Mouse (Mus musculus): ENCODE data around the gene Sorcs2. TPM values are rescaled to one million over a fixed set of nuclear protein-coding genes. Genes with fewer than 3 reads are reported as not detected.

Sorcs2 gene
- 10 to 100 TPM; 48.2 to 49.2 TPM for total RNA-seq (2021)
- long read RNA-seq, experiment 1, full-length matches to known transcripts, result 8 of 31 reads
- long read RNA-seq, experiment 1, partial matches to known transcripts, result 4 of 31 reads
- long read RNA-seq, experiment 1, other reads (novel, unspliced or antisense), result 19 of 31 reads
- long read RNA-seq, experiment 2, full-length matches to known transcripts, result 10 of 32 reads
- long read RNA-seq, experiment 2, partial matches to known transcripts, result 8 of 32 reads
- long read RNA-seq, experiment 2, other reads (novel, unspliced or antisense), result 14 of 32 reads

DNA sequence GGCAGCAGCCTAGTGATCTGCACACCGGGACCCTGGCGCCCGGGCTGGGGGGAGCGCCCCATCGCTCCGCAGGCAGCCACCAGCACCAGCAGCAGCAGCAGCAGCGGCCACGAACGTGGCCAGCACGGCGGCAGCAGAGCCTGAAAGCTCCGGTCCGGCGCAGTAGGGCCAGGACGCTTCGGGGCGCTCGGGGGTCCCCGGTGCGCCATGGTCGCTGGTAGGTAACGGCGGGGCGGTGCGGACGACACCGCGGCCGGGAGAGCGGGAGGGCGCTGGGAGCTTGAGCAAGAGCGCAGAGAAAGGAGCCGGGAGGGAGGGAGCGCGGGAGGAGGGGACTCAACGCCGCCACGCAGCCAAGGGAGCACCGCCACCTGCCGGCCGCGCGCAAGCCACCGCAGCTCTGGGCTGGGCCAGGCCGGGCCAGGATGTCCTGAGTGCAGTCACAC lies at the start of gene Sorcs2:
Gene Sorcs2, minus strand, starts transcription at position 303 of the 446 bp plus-strand sequence.
- intact Hi-C loops (cut with DNase I), result loop anchor here (1.0 to 5.0 kb wide), 6 partner anchors 107 to 413 kb away; no protein-coding TSS in a partner anchor
- peak; percentile 79 to 88 for DNase-seq (ENCODE audit: low spot score in 2 of 2)

GRCm38 (mm10) chr5:36446166-36446890 lies 48.4 kb upstream of the Sorcs2 start:
- DNase-seq (ENCODE audit: low spot score in 2 of 2), result no peak
- intact Hi-C loops (cut with DNase I), result no loop called here

DNA sequence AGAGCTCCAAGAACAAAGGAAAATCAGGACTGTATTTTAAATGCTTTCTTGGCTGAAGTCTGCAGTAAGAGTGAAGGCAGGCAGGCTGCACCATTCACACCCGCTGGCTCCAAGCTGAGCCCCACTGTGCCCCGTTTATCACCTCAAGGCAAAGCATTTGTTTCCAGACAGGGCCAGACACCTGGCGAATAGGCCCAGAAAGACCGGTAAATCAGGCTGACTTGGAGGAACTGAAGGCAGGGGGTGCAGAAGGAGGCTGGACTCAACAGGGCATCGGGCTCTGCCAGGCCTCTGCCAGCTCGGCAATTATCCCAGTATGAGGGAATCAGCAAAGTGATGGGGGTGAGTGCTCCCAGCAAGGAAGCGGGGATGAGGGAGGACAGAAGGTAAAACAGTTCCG lies 47.1 kb upstream of the Sorcs2 start:
- no peak for DNase-seq (ENCODE audit: low spot score in 2 of 2)
- intact Hi-C loops (cut with DNase I), result no loop called here

GRCm38 (mm10) chr5:36444611-36445010 lies 46.7 kb upstream of the Sorcs2 start:
- DNase-seq (ENCODE audit: low spot score in 2 of 2), result no peak
- intact Hi-C loops (cut with DNase I), result no loop called here

DNA sequence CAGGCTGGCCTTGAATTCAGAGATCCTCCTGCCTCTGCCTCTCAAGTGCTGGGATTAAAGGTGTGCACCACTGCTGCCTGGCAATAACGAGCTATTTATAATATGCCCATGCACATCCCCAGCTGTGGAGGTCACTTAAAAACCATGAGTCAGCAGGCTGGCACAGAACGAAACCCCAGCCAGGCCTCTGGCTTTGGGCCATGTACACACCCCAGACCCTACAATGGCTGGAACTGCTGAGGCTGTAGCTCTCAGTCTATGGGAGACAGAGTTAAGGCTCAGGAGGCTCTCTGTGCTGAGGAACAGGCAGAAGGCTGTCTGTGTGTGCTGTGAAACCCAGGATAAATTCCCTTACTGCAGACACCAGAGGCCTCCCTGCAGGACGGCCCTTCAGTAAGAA lies 42.8 kb upstream of the Sorcs2 start:
- DNase-seq (ENCODE audit: low spot score in 2 of 2), result no peak
- intact Hi-C loops (cut with DNase I), result no loop called here

- no peak for DNase-seq (ENCODE audit: low spot score in 2 of 2)
- intact Hi-C loops (cut with DNase I), result no loop called here
Measured at GRCm38 (mm10) chr5:36436858-36437257, 38.9 kb upstream of the Sorcs2 start.

DNA sequence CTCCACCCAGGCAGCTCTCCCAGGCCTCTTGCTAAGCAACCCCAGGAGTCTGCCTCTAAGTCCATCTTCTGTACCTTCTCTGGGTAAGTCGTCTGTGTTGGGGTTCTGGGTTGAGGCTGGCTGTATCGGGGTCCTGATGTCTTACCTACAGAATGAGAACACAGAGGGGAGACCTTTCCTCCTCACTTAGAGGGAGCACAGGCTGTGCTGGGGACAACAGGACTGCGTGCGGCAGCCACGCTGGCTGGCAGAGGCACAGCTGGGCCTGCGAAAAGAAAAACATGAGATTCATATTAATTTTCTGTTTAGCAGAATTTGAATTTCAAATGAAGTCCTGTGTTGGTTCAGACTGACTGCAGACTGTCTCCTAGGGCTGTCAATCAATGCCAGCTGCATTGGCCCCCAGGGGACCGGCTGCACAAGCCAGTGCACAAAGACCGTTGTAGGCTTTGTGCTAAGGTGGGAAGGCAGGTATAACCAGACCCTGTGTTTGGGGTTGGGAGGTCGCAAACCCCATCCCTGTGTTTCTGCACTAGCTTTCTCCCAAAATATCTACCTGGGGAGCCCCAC lies 36.5 kb upstream of the Sorcs2 start:
- intact Hi-C loops (cut with DNase I), result no loop called here
- no peak for DNase-seq (ENCODE audit: low spot score in 2 of 2)

DNA sequence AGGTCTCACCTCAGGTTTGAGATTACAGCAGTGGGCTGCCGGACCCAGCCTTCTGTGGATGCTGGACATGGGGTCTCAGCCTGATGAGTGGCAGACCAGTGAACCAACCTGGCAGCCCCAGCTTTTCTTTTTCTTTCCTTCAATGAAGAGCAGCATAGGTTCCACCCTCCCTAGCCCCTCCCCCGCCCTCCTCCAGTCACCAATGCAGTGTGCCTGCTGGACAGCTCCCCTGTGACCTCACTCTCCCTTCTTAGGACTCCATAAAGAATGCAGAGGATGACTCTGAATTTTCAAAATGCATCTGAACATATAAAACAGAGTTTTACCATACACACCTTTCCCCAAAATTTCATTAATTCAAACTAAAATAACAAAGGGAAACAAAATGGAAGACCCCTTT lies 33.8 kb upstream of the Sorcs2 start:
- no peak for DNase-seq (ENCODE audit: low spot score in 2 of 2)
- intact Hi-C loops (cut with DNase I), result no loop called here

GRCm38 (mm10) chr5:36429551-36429950 lies 31.6 kb upstream of the Sorcs2 start:
- no peak for DNase-seq (ENCODE audit: low spot score in 2 of 2)
- intact Hi-C loops (cut with DNase I), result no loop called here

DNA sequence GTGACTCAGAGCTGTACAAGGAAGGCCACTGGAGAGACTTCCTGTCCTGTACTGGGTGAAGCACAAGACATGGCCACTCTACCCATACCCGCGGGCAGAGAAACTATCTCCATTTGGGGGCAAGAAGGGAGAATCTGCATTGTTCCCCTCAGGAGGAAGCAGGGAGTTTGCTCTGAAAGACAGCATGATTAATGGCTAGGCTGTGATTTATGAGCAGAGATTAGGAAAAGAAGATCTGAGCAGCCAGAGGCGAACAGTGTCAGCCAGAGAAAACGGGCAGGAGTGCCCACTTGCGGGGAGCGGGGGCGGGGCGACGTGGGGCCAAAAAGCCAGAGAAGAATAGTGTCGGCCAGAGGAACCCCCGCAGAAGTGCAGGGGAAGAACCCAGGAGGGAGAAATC lies 29.9 kb upstream of the Sorcs2 start:
- DNase-seq (ENCODE audit: low spot score in 2 of 2), result no peak
- intact Hi-C loops (cut with DNase I), result no loop called here

DNA sequence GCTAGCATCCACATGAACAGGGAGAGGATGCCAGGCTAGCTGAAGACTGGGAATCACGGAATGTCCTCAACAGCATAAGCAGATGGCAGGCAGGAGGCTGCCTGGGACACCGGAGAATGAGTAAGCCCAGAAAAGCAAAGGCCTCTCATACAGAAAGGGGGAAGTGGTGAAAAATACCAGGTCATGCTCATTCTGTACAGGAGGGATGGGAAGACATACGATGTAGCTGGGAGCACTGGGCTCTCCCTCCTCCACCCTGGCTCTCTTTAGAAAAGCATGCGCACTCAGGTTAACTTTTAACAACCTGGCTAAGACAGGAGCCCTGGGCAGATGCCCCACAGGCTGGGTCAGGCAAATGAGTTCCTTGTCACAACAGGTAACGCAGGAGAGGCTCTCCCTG lies 28.5 kb upstream of the Sorcs2 start:
- intact Hi-C loops (cut with DNase I), result no loop called here
- peak; percentile 60 to 69 for DNase-seq (ENCODE audit: low spot score in 2 of 2)

- intact Hi-C loops (cut with DNase I), result no loop called here
- no peak for DNase-seq (ENCODE audit: low spot score in 2 of 2)
Measured at GRCm38 (mm10) chr5:36424676-36425075, 26.7 kb upstream of the Sorcs2 start.

GRCm38 (mm10) chr5:36422689-36423088 lies 24.8 kb upstream of the Sorcs2 start:
- no peak for DNase-seq (ENCODE audit: low spot score in 2 of 2)
- intact Hi-C loops (cut with DNase I), result no loop called here

GRCm38 (mm10) chr5:36419861-36420260 lies 21.9 kb upstream of the Sorcs2 start:
- intact Hi-C loops (cut with DNase I), result no loop called here
- DNase-seq (ENCODE audit: low spot score in 2 of 2), result no peak

DNA sequence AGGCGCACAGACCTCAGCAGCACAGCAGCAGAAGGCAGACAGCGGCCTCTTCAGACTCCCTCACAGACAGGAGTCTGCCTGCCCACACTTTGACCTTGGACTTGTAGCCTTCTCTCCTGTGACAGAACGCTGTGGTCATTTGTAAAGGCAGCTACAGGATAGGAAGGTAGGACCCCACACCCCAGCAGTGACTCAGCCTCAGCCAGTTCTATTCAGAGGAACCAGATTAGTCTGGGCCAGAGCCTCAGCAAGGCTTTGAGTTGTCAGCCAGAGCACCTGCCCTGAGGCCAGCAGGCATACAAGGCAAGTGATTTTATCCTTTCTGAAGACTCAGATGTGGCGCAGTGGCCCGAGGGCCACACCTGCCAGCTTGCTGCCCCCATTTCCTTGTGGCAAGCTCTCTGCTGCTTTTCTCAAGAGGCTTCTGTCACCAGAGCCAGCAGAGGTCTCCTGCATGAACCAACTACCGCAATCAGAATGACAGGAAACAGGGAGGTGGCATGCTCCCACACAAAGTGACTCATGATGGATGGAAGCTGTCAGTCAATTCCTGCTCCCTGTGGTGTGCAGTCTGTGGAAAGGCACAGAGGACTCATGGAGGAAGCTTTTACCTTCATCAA lies 16.9 kb upstream of the Sorcs2 start:
- intact Hi-C loops (cut with DNase I), result no loop called here
- no peak for DNase-seq (ENCODE audit: low spot score in 2 of 2)

- intact Hi-C loops (cut with DNase I), result loop anchor here (1.0 to 5.0 kb wide), 6 partner anchors 108 to 414 kb away; no protein-coding TSS in a partner anchor
- peak in 1 of 2 experiments; percentile 63 for DNase-seq (ENCODE audit: low spot score in 2 of 2)
Measured at GRCm38 (mm10) chr5:36398463-36399364, 775 bp upstream of the Sorcs2 start.

- DNase-seq (ENCODE audit: low spot score in 2 of 2), result no peak
- intact Hi-C loops (cut with DNase I), result loop anchor here (5.0 kb wide), 3 partner anchors 135 to 250 kb away; no protein-coding TSS in a partner anchor
Measured at GRCm38 (mm10) chr5:36397384-36397759, 567 bp downstream of the Sorcs2 start.

DNA sequence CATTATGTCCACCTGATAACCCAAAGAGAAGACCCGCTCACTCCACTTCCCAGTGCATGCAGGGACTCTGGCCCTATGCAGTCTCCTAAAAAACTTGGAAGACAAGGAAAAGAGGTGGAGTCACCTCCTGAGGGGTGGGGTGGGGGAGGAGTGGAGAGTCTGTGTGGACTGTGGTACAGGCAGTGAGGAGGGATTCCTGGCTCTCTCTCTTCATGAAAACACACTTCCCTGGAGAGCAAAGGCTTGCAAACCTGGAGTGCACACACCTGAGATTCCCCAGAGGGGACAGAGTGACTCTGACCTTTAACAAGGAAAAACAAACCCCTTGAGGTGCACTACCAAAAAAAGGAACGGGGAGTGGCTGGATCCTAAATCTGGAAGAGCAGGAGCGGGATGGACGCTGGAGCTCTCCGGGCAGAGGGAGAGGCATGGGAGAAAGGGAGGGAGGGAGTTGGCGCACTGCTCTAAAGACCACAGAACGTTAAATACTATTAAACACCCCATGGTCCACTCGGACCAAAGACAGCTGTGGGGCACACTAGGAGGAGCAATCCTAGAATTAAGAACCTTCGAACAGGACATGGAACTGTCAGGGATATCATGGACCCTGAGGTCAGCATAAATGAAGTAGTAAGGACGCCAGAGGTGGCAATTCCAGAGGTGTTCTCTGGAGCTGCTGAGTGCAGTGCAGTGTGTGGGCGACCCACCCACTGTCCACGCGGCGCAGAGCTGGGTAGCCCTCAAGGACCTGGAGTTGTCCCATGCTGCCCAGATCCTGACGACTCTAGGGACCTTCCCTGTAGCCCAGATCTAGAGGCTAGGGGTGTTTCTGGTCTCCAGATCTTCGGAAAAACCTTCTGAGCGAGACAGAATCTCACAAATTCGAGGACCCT lies 1.2 kb downstream of the Sorcs2 start:
- DNase-seq (ENCODE audit: low spot score in 2 of 2), result no peak
- intact Hi-C loops (cut with DNase I), result loop anchor here (1.0 to 5.0 kb wide), 4 partner anchors 72 to 249 kb away; no protein-coding TSS in a partner anchor
